Mouse (Mus musculus): ENCODE data around the gene Meis2.

DNA sequence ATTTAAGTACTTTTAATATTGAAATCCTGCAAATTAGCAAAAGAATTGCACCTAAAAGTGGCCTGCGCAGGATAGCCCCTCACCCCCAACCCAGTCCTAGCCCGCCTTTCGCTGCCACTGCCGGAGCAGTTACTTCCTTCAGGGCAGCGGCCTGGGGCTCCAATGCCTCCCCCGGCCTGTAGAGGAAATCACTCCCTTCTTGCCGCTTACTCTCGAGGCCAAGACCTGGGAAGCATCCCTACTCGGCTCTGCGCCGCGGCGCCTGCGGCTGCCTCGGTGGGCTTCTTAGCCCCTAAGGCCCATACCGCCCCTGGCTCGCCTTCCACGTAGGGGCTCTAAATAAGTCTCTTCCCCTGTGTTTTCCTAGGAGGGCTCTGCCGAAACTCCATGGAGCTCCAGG lies 5.4 kb downstream of the Meis2 start:
- TF ChIP-seq CTCF (conservative IDR thresholded peaks at IDR 0.05; ENCODE audit: low read length) (no peak), NANOG (IDR thresholded peaks at IDR 0.05; ENCODE audit: borderline replicate concordance, low read length) (no peak), POU5F1 (IDR thresholded peaks at IDR 0.05; ENCODE audit: borderline replicate concordance, low read length) (no peak)
